In genomic region chr5:122401303-122401640, GRCm38 (mm10) we compare ENCODE assay signal across 9 mouse cellular contexts. TPM values are rescaled to one million over a fixed set of nuclear protein-coding genes. Genes with fewer than 3 reads are reported as not detected.
DNase-seq lines count a peak whose midpoint lies in the region; ATAC-seq and TF ChIP-seq lines count a peak whose summit lies in the region.
"Had no signal": no experiment of that assay in that cellular context is flagged by ENCODE, and none has a peak within 500 bp of the region (broad histone marks: within the 10 kb centered on the region; RNA-seq: fewer than 3 reads in every experiment).

No protein-coding gene starts in this region.

- TF ChIP-seq CTCF in hindbrain, postnatal 0 days (IDR thresholded peaks at IDR 0.05; ENCODE audit: low read depth), result peak; percentile 96
- peak; percentile 82 for TF ChIP-seq CTCF in olfactory bulb, adult 2 months (IDR thresholded peaks at IDR 0.05; ENCODE audit: insufficient read depth, low read depth, low read length)

- H3K4me3 ChIP-seq in embryonic facial prominence, embryonic 10.5 days, result no peak overlapping the region
- no peak overlapping the region for H3K4me3 ChIP-seq in hindbrain, postnatal 0 days (ENCODE audit: low read length)
- no peak overlapping the region for H3K4me3 ChIP-seq in limb, embryonic 14.5 days (replicated peaks; ENCODE audit: low read length)
- no peak overlapping the region for H3K4me3 ChIP-seq in olfactory bulb, adult 2 months (ENCODE audit: insufficient read depth, low read depth, low read length)
- H3K4me3 ChIP-seq: embryonic facial prominence, embryonic 12.5 days had no signal

- no peaks in the 10 kb centered on the region for H3K27me3 ChIP-seq in embryonic facial prominence, embryonic 10.5 days (replicated peaks; ENCODE audit: low read depth, poor library complexity, severe bottlenecking)
- H3K27me3 ChIP-seq in hindbrain, postnatal 0 days (ENCODE audit: insufficient read depth, low read length), result no peaks in the 10 kb centered on the region
- H3K27me3 ChIP-seq in limb, embryonic 14.5 days (ENCODE audit: control insufficient read depth, insufficient read depth, low read length), result no peaks in the 10 kb centered on the region
- H3K27me3 ChIP-seq: embryonic facial prominence, embryonic 12.5 days had no signal

- no peaks in the 10 kb centered on the region for H3K9me3 ChIP-seq in embryonic facial prominence, embryonic 10.5 days
- H3K9me3 ChIP-seq in hindbrain, postnatal 0 days (ENCODE audit: low read length), result no peaks in the 10 kb centered on the region
- no peaks in the 10 kb centered on the region for H3K9me3 ChIP-seq in limb, embryonic 14.5 days (ENCODE audit: control insufficient read depth, low read length)
- H3K9me3 ChIP-seq: embryonic facial prominence, embryonic 12.5 days had no signal

- no peak overlapping the region for H3K4me2 ChIP-seq in hindbrain, postnatal 0 days (ENCODE audit: low read depth, low read length)
- H3K4me2 ChIP-seq in limb, embryonic 14.5 days (replicated peaks; ENCODE audit: low read depth, low read length, severe bottlenecking), result no peak overlapping the region
- H3K4me2 ChIP-seq: embryonic facial prominence, embryonic 12.5 days had no signal

- 22% methylated on average over 8 of the region's 8 CpGs for WGBS in embryonic facial prominence, embryonic 10.5 days
- WGBS in hindbrain, postnatal 0 days, result 17% methylated on average over 8 of the region's 8 CpGs
- 20% methylated on average over 8 of the region's 8 CpGs for WGBS in limb, embryonic 14.5 days
- 21% methylated on average over 8 of the region's 8 CpGs for WGBS in olfactory bulb, adult 2 months

- no peak for TF ChIP-seq POLR2A in limb, embryonic 14.5 days (IDR thresholded peaks at IDR 0.05; ENCODE audit: borderline replicate concordance, extremely low read depth, insufficient read depth, insufficient read length)
- TF ChIP-seq POLR2A in olfactory bulb, adult 2 months (IDR thresholded peaks at IDR 0.05; ENCODE audit: insufficient read depth, low read depth, low read length), result no peak

- no peaks in the 10 kb centered on the region for H3K4me1 ChIP-seq in embryonic facial prominence, embryonic 10.5 days
- H3K4me1 ChIP-seq in hindbrain, postnatal 0 days (ENCODE audit: insufficient read depth, low read length), result no peaks in the 10 kb centered on the region
- H3K4me1 ChIP-seq in limb, embryonic 14.5 days (ENCODE audit: control insufficient read depth, insufficient read depth, low read length), result no peaks in the 10 kb centered on the region
- H3K4me1 ChIP-seq in olfactory bulb, adult 2 months (ENCODE audit: control insufficient read depth, insufficient read depth, low read length), result peaks cover 15% of the 10 kb centered on the region
- H3K4me1 ChIP-seq: embryonic facial prominence, embryonic 12.5 days had no signal

- no peak for ATAC-seq in hindbrain, postnatal 0 days
- ATAC-seq in limb, embryonic 14.5 days (ENCODE audit: low FRiP score, low read depth), result no peak

- no peak overlapping the region for H3K9ac ChIP-seq in hindbrain, postnatal 0 days (replicated peaks; ENCODE audit: low read length)
- no peak overlapping the region for H3K9ac ChIP-seq in limb, embryonic 14.5 days (ENCODE audit: low read depth, low read length, severe bottlenecking)
- H3K9ac ChIP-seq: embryonic facial prominence, embryonic 12.5 days had no signal

- H3K36me3 ChIP-seq in embryonic facial prominence, embryonic 10.5 days (replicated peaks), result peaks cover 95% of the 10 kb centered on the region
- H3K36me3 ChIP-seq in hindbrain, postnatal 0 days (ENCODE audit: insufficient read depth, low read length), result peaks cover 35% of the 10 kb centered on the region
- peaks cover 89% of the 10 kb centered on the region for H3K36me3 ChIP-seq in limb, embryonic 14.5 days (ENCODE audit: control insufficient read depth, insufficient read depth, low read length)

- no peak overlapping the region for H3K27ac ChIP-seq in embryonic facial prominence, embryonic 10.5 days (replicated peaks)
- H3K27ac ChIP-seq in hindbrain, postnatal 0 days, result no peak overlapping the region
- H3K27ac ChIP-seq in limb, embryonic 14.5 days (replicated peaks; ENCODE audit: low read depth, low read length), result no peak overlapping the region
- H3K27ac ChIP-seq in olfactory bulb, adult 2 months (ENCODE audit: insufficient read depth, low read depth, low read length), result no peak overlapping the region
- H3K27ac ChIP-seq: embryonic facial prominence, embryonic 12.5 days had no signal

- peak; percentile 71 for DNase-seq in layer of hippocampus, adult 11-12 months (ENCODE audit: low spot score)
- no peak for DNase-seq in layer of hippocampus, adult 9-10 months (ENCODE audit: low spot score)
- peak; percentile 81 for DNase-seq in adrenal gland, postnatal 25 days
- peak; percentile 77 for DNase-seq in embryonic facial prominence, embryonic 10.5 days (ENCODE audit: low spot score)
- DNase-seq in hindbrain, postnatal 0 days (ENCODE audit: low spot score), result peak; percentile 76
- DNase-seq in limb, embryonic 14.5 days (ENCODE audit: low spot score), result peak; percentile 48
- DNase-seq in thymus, postnatal 36 days, result peak; percentile 76

RNA-seq across cellular contexts. Expression of gene Arpc3, which starts 9.6 kb away (rescaled TPM):
- 218 and 290 TPM in 2 replicates for total RNA-seq in adrenal gland, postnatal 25 days (2021)
- polyA plus RNA-seq in embryonic facial prominence, embryonic 10.5 days (2016; fragmentation: Nextera tagmentation; extraction: Ambion mirVana), result 85.5 and 93.8 TPM in 2 replicates
- total RNA-seq in hindbrain, postnatal 0 days (2014; rRNA removed), result 141 and 163 TPM in 2 replicates
- polyA plus RNA-seq in hindbrain, postnatal 0 days (2015; fragmentation: Nextera tagmentation; extraction: Ambion mirVana), result 133 and 144 TPM in 2 replicates
- polyA plus RNA-seq in limb, embryonic 14.5 days (2012; rRNA removed), result 180 and 241 TPM in 2 replicates
- 46.2 and 51.0 TPM in 2 replicates for polyA plus RNA-seq in limb, embryonic 14.5 days (2014; fragmentation: Nextera tagmentation; extraction: Ambion mirVana)
- polyA plus RNA-seq in olfactory bulb, adult 2 months (2012; ENCODE audit: insufficient read depth, insufficient read length, low replicate concordance, missing spikeins), result 430 TPM in 1 of 2 replicates, not detected in the other

RNA-seq across cellular contexts. Expression of gene Anapc7, which starts 20.2 kb away (rescaled TPM):
- 43.6 and 46.0 TPM in 2 replicates for total RNA-seq in adrenal gland, postnatal 25 days (2021)
- polyA plus RNA-seq in embryonic facial prominence, embryonic 10.5 days (2016; fragmentation: Nextera tagmentation; extraction: Ambion mirVana), result 60.4 and 63.2 TPM in 2 replicates
- 26.1 and 32.0 TPM in 2 replicates for total RNA-seq in hindbrain, postnatal 0 days (2014; rRNA removed)
- polyA plus RNA-seq in hindbrain, postnatal 0 days (2015; fragmentation: Nextera tagmentation; extraction: Ambion mirVana), result 44.0 and 44.6 TPM in 2 replicates
- 44.8 and 49.8 TPM in 2 replicates for polyA plus RNA-seq in limb, embryonic 14.5 days (2012; rRNA removed)
- polyA plus RNA-seq in limb, embryonic 14.5 days (2014; fragmentation: Nextera tagmentation; extraction: Ambion mirVana), result 27.6 and 31.2 TPM in 2 replicates
- polyA plus RNA-seq in olfactory bulb, adult 2 months (2012; ENCODE audit: insufficient read depth, insufficient read length, low replicate concordance, missing spikeins), result not detected in 2 replicates

RNA-seq across cellular contexts. Expression of gene Fam216a, which starts 29.1 kb away (rescaled TPM):
- total RNA-seq in adrenal gland, postnatal 25 days (2021), result 31.3 and 32.1 TPM in 2 replicates
- polyA plus RNA-seq in embryonic facial prominence, embryonic 10.5 days (2016; fragmentation: Nextera tagmentation; extraction: Ambion mirVana), result 89.2 TPM in 2 replicates
- 107 and 121 TPM in 2 replicates for total RNA-seq in hindbrain, postnatal 0 days (2014; rRNA removed)
- polyA plus RNA-seq in hindbrain, postnatal 0 days (2015; fragmentation: Nextera tagmentation; extraction: Ambion mirVana), result 138 and 140 TPM in 2 replicates
- polyA plus RNA-seq in limb, embryonic 14.5 days (2012; rRNA removed), result 79.1 and 80.4 TPM in 2 replicates
- 78.1 and 82.8 TPM in 2 replicates for polyA plus RNA-seq in limb, embryonic 14.5 days (2014; fragmentation: Nextera tagmentation; extraction: Ambion mirVana)
- polyA plus RNA-seq in olfactory bulb, adult 2 months (2012; ENCODE audit: insufficient read depth, insufficient read length, low replicate concordance, missing spikeins), result not detected in 2 replicates

RNA-seq across cellular contexts. Expression of gene Gpn3, which starts 29.6 kb away (rescaled TPM):
- 38.2 and 42.6 TPM in 2 replicates for total RNA-seq in adrenal gland, postnatal 25 days (2021)
- polyA plus RNA-seq in embryonic facial prominence, embryonic 10.5 days (2016; fragmentation: Nextera tagmentation; extraction: Ambion mirVana), result 89.8 and 94.6 TPM in 2 replicates
- 19.5 and 49.9 TPM in 2 replicates for total RNA-seq in hindbrain, postnatal 0 days (2014; rRNA removed)
- polyA plus RNA-seq in hindbrain, postnatal 0 days (2015; fragmentation: Nextera tagmentation; extraction: Ambion mirVana), result 43.0 and 44.3 TPM in 2 replicates
- polyA plus RNA-seq in limb, embryonic 14.5 days (2012; rRNA removed), result 73.1 and 74.2 TPM in 2 replicates
- 63.4 and 64.1 TPM in 2 replicates for polyA plus RNA-seq in limb, embryonic 14.5 days (2014; fragmentation: Nextera tagmentation; extraction: Ambion mirVana)
- polyA plus RNA-seq in olfactory bulb, adult 2 months (2012; ENCODE audit: insufficient read depth, insufficient read length, low replicate concordance, missing spikeins), result not detected in 2 replicates

RNA-seq across cellular contexts. Expression of gene Vps29, which starts 47.1 kb away (rescaled TPM):
- 123 and 135 TPM in 2 replicates for total RNA-seq in adrenal gland, postnatal 25 days (2021)
- 194 and 197 TPM in 2 replicates for polyA plus RNA-seq in embryonic facial prominence, embryonic 10.5 days (2016; fragmentation: Nextera tagmentation; extraction: Ambion mirVana)
- 90.5 and 111 TPM in 2 replicates for total RNA-seq in hindbrain, postnatal 0 days (2014; rRNA removed)
- polyA plus RNA-seq in hindbrain, postnatal 0 days (2015; fragmentation: Nextera tagmentation; extraction: Ambion mirVana), result 344 and 353 TPM in 2 replicates
- 90.6 and 106 TPM in 2 replicates for polyA plus RNA-seq in limb, embryonic 14.5 days (2012; rRNA removed)
- polyA plus RNA-seq in limb, embryonic 14.5 days (2014; fragmentation: Nextera tagmentation; extraction: Ambion mirVana), result 212 and 216 TPM in 2 replicates
- polyA plus RNA-seq in olfactory bulb, adult 2 months (2012; ENCODE audit: insufficient read depth, insufficient read length, low replicate concordance, missing spikeins), result 225 TPM in 1 of 2 replicates, not detected in the other

Comparison
In these comparisons a context has a peak if more than half of its experiments do, and no peak if none do; other contexts are left out.
1. RNA of gene Fam216a, which starts 29.1 kb away (polyA plus RNA-seq): 138 to 140 TPM in hindbrain, postnatal 0 days, 89.2 TPM in embryonic facial prominence, embryonic 10.5 days and 78.1 to 82.8 TPM in limb, embryonic 14.5 days; not detected in olfactory bulb, adult 2 months; every median in the first group is over 10 times any median in the second.